Mouse (Mus musculus) kidney, adult 2 months (tissue): ENCODE measurements around the gene Plcxd3.

Source experiments
- CTCF ChIP-seq: fragments of 200-500 bp; conservative IDR thresholded peaks from 2 replicates; pipeline ENCODE4 v1.5.1; 2011; ENCODE audit warnings: low read depth, mild to moderate bottlenecking, control low read depth, low read length, moderate library complexity, mixed read lengths; ENCODE audit not compliant: insufficient read depth, insufficient read length
- POLR2A ChIP-seq: fragments of 200-500 bp; IDR thresholded peaks from one replicate; pipeline ENCODE4 v1.6.1; 2011; ENCODE audit warnings: low read depth, low read length, control low read depth

GRCm38 (mm10) chr15:4374453-4374990 is 769 bp upstream of the Plcxd3 start:
- TF ChIP-seq POLR2A (no peak), CTCF (no peak)
